In genomic region chr2:157457100-157457806, GRCm38 (mm10) we compare ENCODE assay signal across 8 mouse cellular contexts. TPM values are rescaled to one million over a fixed set of nuclear protein-coding genes. Genes with fewer than 3 reads are reported as not detected.
DNase-seq lines count a peak whose midpoint lies in the region; ATAC-seq and TF ChIP-seq lines count a peak whose summit lies in the region.

No protein-coding gene starts in this region.

- peak; percentile 70 for TF ChIP-seq RAD21 in MEL (IDR thresholded peaks at IDR 0.05; ENCODE audit: low read depth, low read length)

- no peak for TF ChIP-seq EP300 in MEL (IDR thresholded peaks at IDR 0.05; ENCODE audit: low read depth in 1 of 2, low read length in 2 of 2)

- peaks cover 0 to 5% of the 10 kb centered on the region in 2 experiments; a peak in 2 of 4 replicates for H3K4me1 ChIP-seq in MEL (ENCODE audit: control insufficient read depth in 1 of 2, insufficient read depth in 2 of 2, low read length in 2 of 2)
- peaks cover 4% of the 10 kb centered on the region for H3K4me1 ChIP-seq in cerebellum, adult 2 months (ENCODE audit: control insufficient read depth, insufficient read depth, low read length)
- H3K4me1 ChIP-seq in forebrain, postnatal 0 days (ENCODE audit: insufficient read depth) = peaks cover 6% of the 10 kb centered on the region; the same call in 1 of the 2 replicates
- H3K4me1 ChIP-seq in lung, adult 2 months (ENCODE audit: control insufficient read depth, insufficient read depth, low read length) = peaks cover 5% of the 10 kb centered on the region; the same call in 1 of the 2 replicates
- H3K4me1 ChIP-seq in neural tube, embryonic 15.5 days = peaks cover 49% of the 10 kb centered on the region

- H3K27ac ChIP-seq in MEL (ENCODE audit: control insufficient read depth, low read depth, low read length) = no peak overlapping the region
- no peak overlapping the region for H3K27ac ChIP-seq in cerebellum, adult 2 months (ENCODE audit: insufficient read depth, low read length)
- peak overlapping the region; percentile 81 for H3K27ac ChIP-seq in forebrain, postnatal 0 days (ENCODE audit: low read depth, low read length)
- peak overlapping the region; percentile 66 for H3K27ac ChIP-seq in layer of hippocampus, adult 2 months
- H3K27ac ChIP-seq in neural tube, embryonic 15.5 days (replicated peaks) = peak overlapping the region; percentile 78

- peak; percentile 93 to 96 (median 94) for TF ChIP-seq CTCF in MEL (IDR thresholded peaks at IDR 0.05 in 2 of 3, conservative IDR thresholded peaks at IDR 0.05 in 1 of 3; ENCODE audit: control insufficient read depth in 1 of 3, insufficient read depth in 1 of 3, low read depth in 2 of 3, low read length in 3 of 3, poor library complexity in 1 of 3, severe bottlenecking in 1 of 3)
- peak; percentile 97 for TF ChIP-seq CTCF in cerebellum, adult 2 months (IDR thresholded peaks at IDR 0.05; ENCODE audit: borderline replicate concordance, insufficient read depth, low read depth, low read length)
- peak; percentile 100 for TF ChIP-seq CTCF in forebrain, postnatal 0 days (IDR thresholded peaks at IDR 0.05; ENCODE audit: low read depth)
- TF ChIP-seq CTCF in layer of hippocampus, adult 2 months (conservative IDR thresholded peaks at IDR 0.05) = peak; percentile 100
- TF ChIP-seq CTCF in lung, adult 2 months (IDR thresholded peaks at IDR 0.05; ENCODE audit: insufficient read depth, low read length) = peak; percentile 81

- TF ChIP-seq POLR2A in MEL (IDR thresholded peaks at IDR 0.05; ENCODE audit: control insufficient read depth in 1 of 2, insufficient read depth in 1 of 2, low read depth in 1 of 2, low read length in 2 of 2, poor library complexity in 1 of 2) = 0 out of 4 replicates have a peak, but pooled peaks of 1 of the 2 experiments have one; percentile 39
- TF ChIP-seq POLR2A in cerebellum, adult 2 months (IDR thresholded peaks at IDR 0.05; ENCODE audit: borderline replicate concordance, insufficient read depth, low read length) = no peak
- TF ChIP-seq POLR2A in lung, adult 2 months (IDR thresholded peaks at IDR 0.05; ENCODE audit: borderline replicate concordance, extremely low read depth, low read depth, low read length) = 0 out of 2 replicates have a peak, but pooled peaks have one; percentile 31

- peak overlapping the region; percentile 47 for H3K4me2 ChIP-seq in forebrain, postnatal 0 days (ENCODE audit: low read depth)
- peak overlapping the region; percentile 56 for H3K4me2 ChIP-seq in neural tube, embryonic 15.5 days

- H3K79me2 ChIP-seq in MEL (ENCODE audit: control insufficient read depth, insufficient read depth, low read length, poor library complexity) = no peaks in the 10 kb centered on the region

- no peaks in the 10 kb centered on the region for H3K36me3 ChIP-seq in MEL (ENCODE audit: control insufficient read depth in 1 of 2, insufficient read depth in 2 of 2, low read length in 2 of 2)
- peaks cover 38% of the 10 kb centered on the region for H3K36me3 ChIP-seq in forebrain, postnatal 0 days (ENCODE audit: insufficient read depth)
- H3K36me3 ChIP-seq in neural tube, embryonic 15.5 days = peaks cover 15% of the 10 kb centered on the region; the same call in 1 of the 2 replicates

- WGBS in cerebellum, adult 2 months = 3% methylated on average over 56 of the region's 56 CpGs
- 2% methylated on average over 55 of the region's 56 CpGs for WGBS in forebrain, postnatal 0 days
- WGBS in lung, adult 2 months = 3% methylated on average over 55 of the region's 56 CpGs
- WGBS in neural tube, embryonic 15.5 days = under 1% methylated on average over 56 of the region's 56 CpGs

- peak overlapping the region; percentile 36; the same call in 1 of the 2 replicates for H3K9ac ChIP-seq in MEL (ENCODE audit: control insufficient read depth, low read depth, low read length, poor library complexity, severe bottlenecking)
- peak overlapping the region; percentile 57 for H3K9ac ChIP-seq in forebrain, postnatal 0 days
- peak overlapping the region; percentile 47 for H3K9ac ChIP-seq in neural tube, embryonic 15.5 days (replicated peaks)

- H3K4me3 ChIP-seq in MEL (ENCODE audit: control insufficient read depth in 1 of 2, insufficient read depth in 1 of 2, low read depth in 2 of 2, low read length in 2 of 2) = peak overlapping the region; percentile 41 to 42; a peak in 3 of 4 replicates
- peak overlapping the region; percentile 43 for H3K4me3 ChIP-seq in cerebellum, adult 2 months (replicated peaks; ENCODE audit: insufficient read depth, low read depth, low read length)
- H3K4me3 ChIP-seq in forebrain, postnatal 0 days (ENCODE audit: low read depth, low read length) = peak overlapping the region; percentile 24
- H3K4me3 ChIP-seq in layer of hippocampus, adult 2 months = peak overlapping the region; percentile 31
- H3K4me3 ChIP-seq in lung, adult 2 months (replicated peaks; ENCODE audit: extremely low read depth, low read depth, low read length) = peak overlapping the region; percentile 50
- peak overlapping the region; percentile 31 for H3K4me3 ChIP-seq in neural tube, embryonic 15.5 days (replicated peaks)

- no peaks in the 10 kb centered on the region for H3K9me3 ChIP-seq in MEL (replicated peaks; ENCODE audit: insufficient read depth, low read length)
- no peaks in the 10 kb centered on the region for H3K9me3 ChIP-seq in forebrain, postnatal 0 days (ENCODE audit: low read length)
- H3K9me3 ChIP-seq in neural tube, embryonic 15.5 days (replicated peaks) = no peaks in the 10 kb centered on the region

- no peaks in the 10 kb centered on the region for H3K27me3 ChIP-seq in MEL (ENCODE audit: control insufficient read depth in 1 of 2, insufficient read depth in 2 of 2, low read length in 2 of 2)
- no peaks in the 10 kb centered on the region for H3K27me3 ChIP-seq in cerebellum, adult 2 months (ENCODE audit: control insufficient read depth, insufficient read depth, low read length)
- H3K27me3 ChIP-seq in forebrain, postnatal 0 days (ENCODE audit: insufficient read depth, low read length) = no peaks in the 10 kb centered on the region
- H3K27me3 ChIP-seq in neural tube, embryonic 15.5 days (replicated peaks) = no peaks in the 10 kb centered on the region

- ATAC-seq in forebrain, postnatal 0 days = peak; percentile 93
- peak; percentile 85 for ATAC-seq in neural tube, embryonic 15.5 days (ENCODE audit: low FRiP score)

- DNase-seq in MEL (ENCODE audit: low read depth, low spot score) = peak; percentile 88
- DNase-seq in cerebellum, adult 2 months = peak; percentile 89 to 94
- DNase-seq in forebrain, postnatal 0 days = peak; percentile 96
- DNase-seq in heart, postnatal 4 days = peak; percentile 95
- peak; percentile 93 to 97 for DNase-seq in layer of hippocampus, adult 2 months (ENCODE audit: low spot score in 2 of 2)
- peak; percentile 92 for DNase-seq in lung, adult 2 months
- DNase-seq in testis, postnatal 10 days (ENCODE audit: low spot score) = peak; percentile 94

TF ChIP-seq in MEL, 35 proteins besides CTCF, POLR2A, EP300 and RAD21 (continues in another document):
- peak; percentile 95 for TF ChIP-seq SMC3 (IDR thresholded peaks at IDR 0.05; ENCODE audit: low read depth, low read length)
- TF ChIP-seq ZC3H11A (IDR thresholded peaks at IDR 0.05; ENCODE audit: low read depth, low read length) = peak; percentile 72
- 0 out of 2 replicates have a peak, but pooled peaks have one; percentile 34 for TF ChIP-seq MYC (IDR thresholded peaks at IDR 0.05; ENCODE audit: low read depth, low read length)
- TF ChIP-seq ZKSCAN1 (IDR thresholded peaks at IDR 0.05; ENCODE audit: low read depth, low read length) = no peak
- TF ChIP-seq MAFK (IDR thresholded peaks at IDR 0.05; ENCODE audit: borderline replicate concordance, low read depth, low read length) = no peak
- peak; percentile 75 for TF ChIP-seq BHLHE40 (IDR thresholded peaks at IDR 0.05; ENCODE audit: borderline replicate concordance, low read depth, low read length)
- TF ChIP-seq GABPA (IDR thresholded peaks at IDR 0.05; ENCODE audit: low read depth, low read length) = no peak
- TF ChIP-seq POLR2AphosphoS2 (IDR thresholded peaks at IDR 0.05; ENCODE audit: low read length) = no peak
- TF ChIP-seq MEF2A (IDR thresholded peaks at IDR 0.05; ENCODE audit: extremely low read depth, insufficient replicate concordance, low read depth, low read length, poor library complexity, severe bottlenecking) = no peak
- TF ChIP-seq TAL1 (IDR thresholded peaks at IDR 0.05; ENCODE audit: low read length) = no peak
- no peak for TF ChIP-seq ELF1 (IDR thresholded peaks at IDR 0.05; ENCODE audit: low read depth, low read length)
- no peak for TF ChIP-seq USF1 (IDR thresholded peaks at IDR 0.05; ENCODE audit: low read depth, low read length)
- TF ChIP-seq KAT2A (conservative IDR thresholded peaks at IDR 0.05; ENCODE audit: low read depth, low read length) = no peak
- no peak for TF ChIP-seq RCOR1 (IDR thresholded peaks at IDR 0.05; ENCODE audit: low read depth, low read length)
- 0 out of 2 replicates have a peak, but pooled peaks have one; percentile 19 for TF ChIP-seq NELFE (IDR thresholded peaks at IDR 0.05; ENCODE audit: low read depth, low read length)
- TF ChIP-seq MAZ (IDR thresholded peaks at IDR 0.05; ENCODE audit: low read depth, low read length) = 0 out of 2 replicates have a peak, but pooled peaks have one; percentile 28
- TF ChIP-seq GATA1 (IDR thresholded peaks at IDR 0.05; ENCODE audit: low read depth, low read length) = no peak
- peak; percentile 44; the same call in 1 of the 2 replicates for TF ChIP-seq SIN3A (IDR thresholded peaks at IDR 0.05; ENCODE audit: low read length)
- TF ChIP-seq TCF12 (IDR thresholded peaks at IDR 0.05; ENCODE audit: low read depth, low read length) = no peak
- TF ChIP-seq ETS1 (IDR thresholded peaks at IDR 0.05; ENCODE audit: low read depth, low read length) = no peak
- peak; percentile 57; the same call in 1 of the 2 replicates for TF ChIP-seq MAX (IDR thresholded peaks at IDR 0.05; ENCODE audit: low read length)
- TF ChIP-seq MYB (IDR thresholded peaks at IDR 0.05; ENCODE audit: low read depth, low read length) = no peak
- TF ChIP-seq ZMIZ1 (IDR thresholded peaks at IDR 0.05; ENCODE audit: low read depth, low read length) = no peak
- peak; percentile 78 for TF ChIP-seq MXI1 (IDR thresholded peaks at IDR 0.05; ENCODE audit: low read depth, low read length)

RNA-seq across cellular contexts. Expression of gene Src, which starts 39.0 kb away (rescaled TPM):
- 0.23 and 0.29 TPM in 2 replicates for total RNA-seq in MEL (2012; rRNA removed)
- polyA plus RNA-seq in MEL (2012; ENCODE audit: insufficient read depth in 1 of 2, insufficient read length in 2 of 2, low read depth in 1 of 2, low replicate concordance in 2 of 2, missing spikeins in 1 of 2) = 1 to 10 TPM in 1 of 2 experiments, not detected in 1; 4.2 TPM
- 47.0 and 48.3 TPM in 2 replicates for polyA plus RNA-seq in cerebellum, adult 2 months (2012; rRNA removed)
- total RNA-seq in forebrain, postnatal 0 days (2014; rRNA removed) = 96.0 and 124 TPM in 2 replicates
- 22.8 and 29.1 TPM in 2 replicates for polyA plus RNA-seq in forebrain, postnatal 0 days (2015; fragmentation: Nextera tagmentation; extraction: Ambion mirVana)
- total RNA-seq in heart, postnatal 4 days (2021) = 10 to 100 TPM; 11.8 to 13.7 TPM
- total RNA-seq in layer of hippocampus, adult 2 months (2021) = 100 to 1,000 TPM; 150 to 156 TPM
- polyA plus RNA-seq in lung, adult 2 months (2012; rRNA removed) = 59.8 and 62.3 TPM in 2 replicates
- polyA plus RNA-seq in neural tube, embryonic 15.5 days (2015; fragmentation: Nextera tagmentation; extraction: Ambion mirVana) = 25.4 and 33.0 TPM in 2 replicates

Comparison
In these comparisons a context has a peak if more than half of its experiments do, and no peak if none do; other contexts are left out.
1. H3K27ac ChIP-seq: peak in forebrain, postnatal 0 days (single experiment), layer of hippocampus, adult 2 months (single experiment) and neural tube, embryonic 15.5 days (single experiment); none in MEL (single experiment) and cerebellum, adult 2 months (single experiment).
2. Peak in every context shown above with its lines, with median percentiles within 50 percentile points of each other: DNase-seq, H3K4me3 ChIP-seq, H3K9ac ChIP-seq and CTCF ChIP-seq.